Mouse (Mus musculus) megakaryocyte progenitor cell, adult 5-6 weeks (primary cell): Measurements from ENCODE around the gene Rab4b. TPM values are rescaled to one million over a fixed set of nuclear protein-coding genes. Genes with fewer than 3 reads are reported as not detected.
A peak's percentile ranks its signal among the peaks of the same experiment; 100 is the strongest.

ENCODE experiments used
- ATAC-seq: replicated peaks from 2 replicates; pipeline ENCODE4 v1.8.0; 2016; ENCODE audit warnings: mild to moderate bottlenecking, moderate TSS enrichment, inconsistent platforms; ENCODE audit not compliant: poor library complexity
- total RNA-seq, 2 experiments: library from RNA; stranded (forward) in 1 of 2; stranded (reverse) in 1 of 2; fragments of 157-497, 149-512 nt in 1 of 2; fragments of 200-1000 nt in 1 of 2; gene quantifications; 2 replicates each; pipeline versions ENCODE4 v1.2.3 to v1.2.4; 2015 to 2017

The Rab4b gene
- 43.2 and 43.5 TPM in 2 replicates for total RNA-seq (2015)
- 8.5 and 9.8 TPM in 2 replicates for total RNA-seq (2017)

DNA sequence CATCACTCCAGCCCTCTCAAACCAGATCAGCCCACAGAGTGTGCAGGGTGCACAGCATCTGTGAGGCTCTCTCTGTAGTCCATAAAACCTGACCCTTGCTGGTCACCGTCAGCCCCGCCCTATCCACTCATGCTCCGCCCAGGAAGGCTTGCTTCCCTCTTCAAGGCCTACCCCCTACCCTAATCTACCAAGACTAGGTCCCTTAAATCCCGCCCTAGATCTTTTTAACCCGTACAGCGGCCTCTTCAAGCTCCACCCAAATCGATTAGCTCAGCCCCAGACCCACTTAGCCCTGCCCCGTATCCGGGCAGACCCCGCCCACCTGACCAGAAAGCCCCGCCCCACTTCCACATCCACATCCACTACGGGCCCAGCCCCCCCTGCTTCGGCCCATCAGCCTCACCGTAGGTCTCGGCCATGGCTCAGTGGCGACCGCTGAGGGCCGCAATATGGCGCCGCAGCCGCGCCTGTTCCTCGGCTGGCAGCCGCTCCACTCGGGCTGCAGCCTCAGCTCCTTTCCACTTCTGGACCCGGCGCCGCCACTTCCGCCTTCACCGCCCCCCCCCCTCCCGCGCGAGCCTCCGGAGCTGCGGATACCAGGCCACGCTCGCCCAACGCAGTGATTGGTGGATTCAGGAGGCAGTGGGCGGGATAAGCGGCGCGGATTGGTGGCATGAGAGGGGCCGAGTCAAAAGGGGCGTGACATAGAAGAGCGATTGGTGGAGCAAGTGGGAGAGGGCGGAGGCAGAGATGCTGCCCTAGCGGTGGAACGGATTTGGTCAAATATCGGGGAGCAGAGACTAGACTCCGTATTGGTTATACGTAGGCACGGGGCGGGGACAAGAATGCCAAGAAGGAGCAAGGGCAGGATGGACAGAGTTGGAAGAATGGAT is at the start of gene Rab4b:
Gene Rab4b, minus strand, starts transcription at position 573 of the 893 bp plus-strand sequence.
- peak; percentile 91 for ATAC-seq

DNA sequence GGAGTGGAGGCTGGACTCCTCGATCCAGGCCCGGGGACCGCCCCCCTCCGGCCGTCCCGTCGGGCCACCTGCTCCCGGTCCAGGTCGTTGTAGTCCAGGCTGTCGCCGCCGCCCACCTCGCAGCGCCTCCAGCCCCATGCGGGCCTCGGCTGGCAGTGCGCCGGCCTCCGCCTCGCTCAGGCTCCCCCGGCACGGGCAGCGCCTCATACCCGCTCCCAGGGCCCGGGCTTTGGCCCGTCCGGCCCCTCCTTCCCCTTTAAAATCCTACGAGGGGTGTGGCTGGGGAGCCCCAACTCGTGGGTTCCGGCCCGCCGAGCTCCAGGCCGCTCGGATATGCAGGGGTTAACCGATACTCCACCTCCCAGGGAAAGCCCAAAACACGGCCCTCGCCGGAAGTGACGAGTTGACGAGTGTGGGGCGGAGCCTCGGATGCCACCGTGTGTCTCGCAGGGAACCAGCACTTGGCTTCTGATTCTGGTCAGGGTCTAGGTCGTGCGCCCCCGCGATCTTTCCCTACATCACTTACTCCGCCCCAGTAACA is 49.7 kb upstream of the Rab4b start, which contains the start of gene Itpkc:
Gene Itpkc, minus strand, starts transcription at position 381 of the 541 bp plus-strand sequence.
- peak; percentile 80 for ATAC-seq

DNA sequence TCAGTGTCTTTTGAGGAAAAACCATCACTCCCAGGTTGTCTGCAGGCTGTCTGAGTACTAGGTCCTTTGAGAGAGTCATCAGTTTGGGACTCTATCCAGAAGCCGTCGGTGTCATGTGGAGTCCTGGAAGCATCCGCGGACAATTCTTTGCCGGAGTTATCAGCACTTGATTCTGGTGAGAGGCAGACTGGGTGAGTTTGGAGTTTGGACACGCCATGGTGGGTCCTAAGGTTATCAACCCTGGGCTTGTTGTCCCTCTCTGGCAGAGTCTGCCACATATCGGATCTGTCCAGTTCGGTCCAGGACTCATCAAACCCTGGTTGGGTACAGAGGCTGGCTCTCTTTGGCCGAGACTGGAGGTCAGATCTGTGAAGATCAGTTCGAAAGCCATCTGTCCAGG is 49.0 kb upstream of the Rab4b start:
- ATAC-seq, result no peak

DNA sequence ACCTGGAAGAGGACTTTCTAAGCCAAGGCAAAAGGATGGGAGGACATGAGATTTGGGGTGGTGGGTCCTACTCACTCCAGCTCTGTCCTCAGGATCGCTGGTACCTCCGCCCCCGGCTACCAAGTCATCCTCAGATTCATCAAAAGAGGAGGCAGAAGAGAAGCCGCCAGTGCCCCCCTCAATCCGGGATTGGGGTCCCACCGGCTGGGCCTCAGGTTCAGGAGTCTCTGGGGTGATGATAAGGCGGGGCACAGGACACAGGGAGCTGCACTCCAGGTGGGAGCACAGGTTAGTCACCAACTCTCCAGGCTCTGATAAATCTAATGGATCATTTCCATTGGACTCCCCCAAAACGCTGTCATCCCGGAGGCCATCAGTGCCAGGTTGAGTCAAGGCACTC is 48.6 kb upstream of the Rab4b start:
- ATAC-seq, result no peak

DNA sequence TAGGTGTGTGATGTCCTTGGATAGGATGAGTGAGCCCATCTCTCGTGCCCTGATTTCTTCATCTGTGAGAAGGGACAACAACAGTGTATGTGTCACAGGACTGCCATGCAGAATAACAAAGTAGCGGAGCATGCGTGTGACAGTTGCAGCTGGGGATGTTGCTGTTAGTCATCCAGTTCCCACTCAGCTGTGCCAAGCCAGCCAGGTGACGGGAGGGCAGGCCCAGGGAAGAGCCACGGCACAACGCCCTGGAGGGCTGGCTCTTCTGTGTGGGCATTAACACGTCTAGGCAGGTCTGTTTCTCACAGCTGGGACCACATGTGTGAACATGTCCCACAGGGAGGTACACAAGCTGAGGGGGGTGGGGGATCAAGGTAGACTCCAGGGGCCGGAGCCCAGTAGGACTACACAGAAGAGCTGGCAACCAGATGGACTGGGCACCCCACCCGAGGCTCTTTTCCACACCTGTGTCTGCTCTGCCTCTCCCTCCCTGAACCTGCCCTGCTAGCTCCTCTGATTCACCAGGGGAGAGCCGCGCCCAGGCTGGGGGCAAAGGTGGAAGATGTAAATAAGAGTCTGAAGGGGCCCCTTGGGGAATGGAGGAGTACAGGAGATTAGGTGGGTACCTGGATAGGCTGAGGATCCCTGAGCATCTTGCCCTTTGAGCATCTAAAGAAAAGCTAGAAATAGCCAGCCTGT is 46.3 kb upstream of the Rab4b start:
- ATAC-seq, result no peak

DNA sequence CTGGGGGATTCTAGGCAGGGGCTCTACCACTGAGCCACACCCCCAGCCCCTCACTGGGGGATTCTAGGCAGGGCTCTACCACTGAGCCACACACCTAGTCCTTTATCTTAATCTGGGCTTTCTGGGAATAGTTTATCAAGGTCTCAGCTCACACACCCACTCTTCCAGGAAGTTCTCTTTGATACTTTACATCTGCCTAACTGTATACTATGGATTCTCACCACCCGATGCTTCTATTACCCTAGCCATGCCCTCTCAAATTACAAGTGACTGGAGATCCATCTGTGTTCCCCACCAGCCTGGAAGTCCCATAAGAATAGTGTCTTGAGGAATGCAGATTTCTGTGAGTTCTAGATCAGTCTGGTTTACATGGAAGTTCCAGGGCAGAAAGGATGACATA is 43.8 kb upstream of the Rab4b start:
- no peak for ATAC-seq

DNA sequence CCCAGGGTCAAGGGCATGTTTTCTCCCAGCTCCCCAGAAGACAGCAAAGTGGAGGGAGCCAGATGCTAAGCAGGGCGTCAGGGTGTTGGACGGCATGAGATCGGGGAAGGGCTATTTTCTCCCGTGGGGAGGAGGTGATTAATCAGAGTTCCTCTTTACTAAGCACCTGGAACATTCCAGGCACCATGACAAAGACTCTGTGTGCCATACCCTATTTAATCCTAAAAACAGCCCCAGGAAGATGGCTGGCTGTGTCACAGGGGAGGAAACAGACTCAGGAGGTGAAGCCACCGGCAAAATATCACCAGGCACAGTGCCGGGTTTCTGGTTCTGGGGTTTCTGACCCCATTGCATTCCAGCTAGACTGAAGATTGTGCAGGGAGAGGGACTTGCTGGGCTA is 43.2 kb upstream of the Rab4b start:
- no peak for ATAC-seq

DNA sequence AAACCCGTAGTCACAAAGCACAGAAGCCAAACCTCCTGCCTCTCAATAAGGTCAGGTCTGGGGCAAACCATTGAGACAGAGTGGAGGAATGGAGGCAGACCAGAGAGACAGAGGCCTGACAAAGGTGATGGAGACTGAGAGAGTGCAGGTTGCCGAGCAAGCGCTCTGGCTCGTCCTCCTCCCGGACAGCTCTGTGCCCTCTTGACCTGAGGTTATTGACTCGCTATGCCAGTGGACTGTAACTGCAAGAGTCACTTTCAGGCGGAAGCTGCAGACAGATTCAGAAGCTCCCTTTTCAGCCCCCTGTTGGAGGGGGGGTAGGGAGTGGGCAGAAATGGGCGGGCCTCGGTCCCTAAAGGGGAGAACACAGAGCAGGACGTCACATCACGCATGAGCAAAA is 41.2 kb upstream of the Rab4b start:
- no peak for ATAC-seq

DNA sequence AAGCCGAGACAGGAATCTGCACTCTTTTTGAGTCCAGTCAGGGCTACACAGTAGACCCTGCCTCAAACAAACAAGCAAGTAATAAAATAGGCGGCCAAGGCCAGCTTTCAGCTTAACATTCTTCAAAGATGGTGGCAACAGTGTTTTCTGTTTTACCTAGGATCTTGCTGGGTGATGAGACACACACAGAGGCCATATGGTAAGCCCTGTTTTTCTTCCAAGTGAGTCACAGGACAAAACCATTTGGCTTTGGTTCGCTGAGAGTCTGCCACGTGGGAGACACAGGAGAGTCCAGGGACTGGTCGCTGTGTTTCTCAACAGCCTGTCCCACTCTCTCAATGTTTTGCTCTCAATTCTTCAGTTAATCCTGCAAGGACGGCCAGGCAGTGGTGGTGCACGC is 39.9 kb upstream of the Rab4b start:
- no peak for ATAC-seq

DNA sequence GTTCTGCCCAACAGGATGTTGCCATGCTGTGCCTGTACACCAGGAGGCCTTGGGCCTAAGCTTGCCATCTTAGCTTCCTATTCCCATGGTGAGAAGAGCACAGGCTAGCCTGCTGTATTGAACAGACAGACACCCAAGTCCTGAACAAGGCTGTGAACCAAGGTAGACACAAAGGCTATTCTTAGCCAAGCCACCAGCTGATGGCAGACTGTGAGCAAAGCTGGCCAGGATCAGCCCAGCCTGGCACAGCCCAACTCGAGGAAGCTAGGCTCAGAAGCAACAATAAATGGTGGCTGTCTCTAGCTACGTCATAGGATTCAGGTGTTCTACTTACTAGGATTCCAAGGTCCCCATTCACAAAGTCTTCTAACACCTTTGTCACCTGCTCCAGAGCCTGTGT is 33.9 kb upstream of the Rab4b start:
- ATAC-seq, result no peak

DNA sequence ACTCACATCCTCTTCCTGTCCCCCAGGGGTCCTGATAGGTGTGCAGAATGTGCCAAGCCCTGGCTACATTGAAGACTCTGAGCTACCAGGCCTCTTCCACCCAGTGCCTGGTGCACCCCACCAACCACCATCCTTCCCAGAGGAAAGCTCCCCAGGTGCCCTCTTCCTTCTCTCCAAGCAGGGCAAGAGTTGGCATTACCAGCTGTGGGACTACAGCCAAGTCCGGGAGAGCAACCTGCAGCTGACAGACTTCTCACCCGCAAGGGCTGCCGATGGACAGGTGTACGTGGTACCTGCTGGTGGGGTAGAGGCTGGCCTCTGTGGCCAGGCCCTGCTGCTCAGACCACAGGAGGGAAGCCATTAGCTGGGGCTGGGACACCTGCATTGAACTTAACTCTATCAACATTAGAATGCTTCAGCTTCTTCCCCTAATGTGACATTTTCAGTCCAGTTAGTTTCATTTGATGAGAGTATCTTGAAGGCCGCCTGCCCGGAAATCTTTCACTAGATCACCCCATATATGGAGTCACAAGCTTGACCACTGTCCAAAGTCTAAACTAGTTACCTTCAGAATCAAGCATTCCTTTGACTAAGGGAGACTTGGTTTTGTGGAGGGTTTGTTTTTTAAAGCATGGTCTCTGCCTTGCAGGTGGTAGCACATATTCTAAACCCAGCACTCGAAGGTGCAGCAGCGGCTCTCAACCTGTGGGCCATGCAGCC is 25.2 kb upstream of the Rab4b start:
- no peak for ATAC-seq

DNA sequence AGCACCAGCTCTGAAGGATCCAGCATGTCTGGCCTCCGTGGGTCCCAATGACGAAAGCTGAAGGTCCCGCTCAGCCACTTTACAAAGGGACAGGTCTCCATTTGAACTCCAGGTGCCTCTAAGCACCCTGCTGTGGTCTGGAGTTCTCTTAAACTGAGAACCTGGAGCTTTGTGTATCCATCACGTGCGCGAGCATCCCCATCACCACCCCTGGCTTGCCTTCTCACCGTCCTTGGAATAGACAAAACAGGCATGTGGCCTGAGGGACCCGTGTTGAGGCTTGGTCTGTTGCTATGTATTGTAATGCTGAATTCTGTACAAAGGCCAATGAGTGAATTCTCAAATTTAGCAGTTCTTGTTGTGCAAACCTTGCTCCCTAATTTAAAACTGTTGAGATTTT is 20.1 kb upstream of the Rab4b start:
- no peak for ATAC-seq

DNA sequence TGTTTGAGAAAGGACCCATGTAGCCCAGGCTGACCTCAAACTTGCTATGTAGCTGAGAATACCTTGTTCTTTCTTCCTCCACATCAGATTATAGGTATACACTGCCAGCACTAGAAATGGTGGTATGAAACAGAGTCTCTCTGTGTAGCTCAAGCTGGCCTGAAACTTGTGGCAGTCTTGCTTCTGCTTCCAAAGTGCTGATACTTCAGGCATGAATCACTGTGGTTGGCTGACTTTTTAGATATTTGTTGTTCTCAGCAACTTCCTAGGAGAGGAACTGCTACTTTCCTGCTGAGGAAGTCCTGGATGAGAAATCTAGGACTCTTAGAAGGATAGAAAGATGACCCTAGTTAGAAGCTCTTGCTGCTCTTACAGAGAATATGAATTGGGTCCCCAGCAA is 19.7 kb upstream of the Rab4b start:
- no peak for ATAC-seq

DNA sequence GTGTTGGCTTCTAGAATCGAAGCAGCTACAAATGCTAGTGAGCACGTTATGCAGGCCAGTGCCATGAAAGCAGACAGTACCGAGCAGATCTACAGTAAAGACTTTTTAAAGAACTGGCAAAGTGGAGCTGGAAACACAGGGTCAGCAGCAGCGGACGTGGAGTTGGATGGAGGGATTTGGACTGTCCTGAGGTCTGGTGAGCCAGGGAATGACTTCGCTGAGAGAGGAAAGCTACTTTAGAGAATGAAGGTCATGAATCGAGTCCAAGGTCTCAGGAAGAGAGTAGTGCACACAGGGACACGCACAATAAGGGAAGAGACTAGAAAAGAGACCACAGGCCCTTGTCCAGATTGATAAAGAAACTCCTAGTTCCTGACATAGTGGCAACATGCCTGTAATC is 18.9 kb upstream of the Rab4b start:
- ATAC-seq, result no peak

DNA sequence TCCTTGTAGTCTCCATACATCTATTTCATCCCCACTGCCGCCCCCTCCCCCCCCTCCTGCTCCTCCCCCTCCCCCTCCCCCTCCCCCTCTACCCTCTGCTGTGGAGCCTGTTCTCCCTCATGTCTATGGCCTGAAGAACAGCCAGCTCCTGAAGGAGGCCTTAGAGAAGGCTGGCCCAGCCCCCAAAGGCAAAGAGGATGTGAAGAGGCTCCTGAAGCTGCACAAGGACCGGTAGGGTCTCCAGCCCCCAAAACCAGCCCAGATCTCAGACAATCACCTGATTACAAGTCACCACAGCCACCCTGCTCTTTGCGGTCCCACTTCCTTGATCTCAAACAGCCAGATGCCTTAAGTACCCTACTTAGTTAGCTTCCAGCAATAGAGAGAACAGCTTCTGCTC is 18.4 kb upstream of the Rab4b start:
- ATAC-seq, result no peak

DNA sequence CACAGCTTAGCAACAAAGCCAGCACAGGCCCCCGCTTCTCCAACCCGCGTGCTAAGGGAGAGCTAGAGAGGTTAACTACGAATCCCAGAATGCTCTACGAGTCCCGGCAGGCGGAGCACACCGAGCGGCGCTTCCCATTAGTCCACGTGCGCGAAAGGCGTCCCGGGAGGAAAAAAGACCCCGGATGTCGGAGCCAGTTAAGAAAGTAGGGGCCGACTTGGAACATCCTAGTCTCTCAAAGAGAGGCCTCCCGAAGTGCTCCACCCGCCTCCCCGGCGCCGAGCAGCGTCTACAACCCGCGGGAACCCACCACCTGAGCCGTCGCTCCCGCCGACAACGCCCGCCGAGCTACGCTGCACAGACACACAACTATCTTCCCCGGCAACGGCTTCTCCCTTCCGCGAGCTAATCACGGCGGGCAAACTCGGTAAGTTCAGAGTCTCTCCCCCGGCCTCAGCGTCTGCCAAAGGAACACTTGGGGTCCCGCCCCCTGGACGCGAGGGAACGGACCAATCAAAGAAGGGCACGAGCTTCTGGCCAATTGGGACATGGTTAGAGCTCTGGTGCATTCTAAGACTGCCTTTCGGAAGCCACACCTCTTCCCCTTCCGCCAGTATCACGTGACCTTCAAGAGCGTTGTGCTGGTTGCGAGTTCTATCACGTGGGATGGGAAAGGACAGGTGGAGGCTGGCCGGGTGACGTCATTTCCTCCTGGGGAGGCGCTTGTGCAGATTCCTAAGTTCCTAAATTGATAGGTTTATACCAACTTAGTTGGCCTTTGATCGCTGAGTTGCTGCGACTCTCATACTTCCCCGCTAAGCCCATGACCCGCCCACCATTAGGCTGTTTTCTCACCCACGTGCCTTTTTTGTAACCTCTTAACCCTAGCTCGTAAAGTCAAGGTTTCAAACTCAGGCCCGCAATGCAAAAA is 17.2 kb upstream of the Rab4b start, which contains the start of the genes BC024978 and Snrpa:
Gene BC024978, plus strand, starts transcription at position 101 of the 931 bp plus-strand sequence.
Gene Snrpa, minus strand, starts transcription at position 591 of the 931 bp plus-strand sequence.
- ATAC-seq, result peak; percentile 91

DNA sequence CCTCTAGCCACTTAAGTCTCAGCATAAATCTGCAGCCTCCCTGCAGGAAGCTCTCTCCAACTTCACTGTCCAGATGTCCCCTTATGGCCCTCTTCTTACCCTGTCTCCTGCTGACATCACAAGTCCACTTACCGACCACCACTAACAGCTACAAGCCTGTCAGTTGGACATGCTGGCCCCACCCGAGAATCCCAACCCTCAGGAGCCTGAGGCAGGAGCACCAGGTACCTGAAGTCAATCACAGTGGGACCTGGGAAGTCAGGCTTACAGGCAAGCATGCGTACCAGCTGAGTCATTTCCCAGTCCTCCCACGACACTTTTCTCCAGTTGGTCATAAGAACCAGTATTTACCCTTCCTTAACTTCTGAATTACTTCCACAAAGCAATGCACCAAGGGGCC is 15.0 kb upstream of the Rab4b start:
- ATAC-seq, result no peak

DNA sequence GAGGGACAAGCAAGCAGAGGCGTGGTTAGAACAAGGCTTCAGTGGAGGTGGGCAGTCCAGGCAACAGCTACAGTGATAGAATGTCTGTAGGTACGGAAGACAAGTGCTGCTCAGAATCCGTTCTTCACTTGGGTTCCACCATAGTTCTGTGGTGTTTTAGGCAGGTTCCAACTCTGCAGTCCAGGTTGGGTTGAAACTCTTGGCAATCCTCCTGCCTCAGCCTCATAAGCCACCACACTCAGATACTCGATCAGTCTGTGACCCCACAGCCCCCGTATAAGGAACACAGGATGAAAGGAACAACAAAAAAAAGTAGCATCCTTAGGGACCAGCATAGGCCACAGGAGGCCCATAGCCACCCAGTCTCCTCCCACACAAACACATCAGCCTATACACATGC is 13.7 kb upstream of the Rab4b start:
- no peak for ATAC-seq

DNA sequence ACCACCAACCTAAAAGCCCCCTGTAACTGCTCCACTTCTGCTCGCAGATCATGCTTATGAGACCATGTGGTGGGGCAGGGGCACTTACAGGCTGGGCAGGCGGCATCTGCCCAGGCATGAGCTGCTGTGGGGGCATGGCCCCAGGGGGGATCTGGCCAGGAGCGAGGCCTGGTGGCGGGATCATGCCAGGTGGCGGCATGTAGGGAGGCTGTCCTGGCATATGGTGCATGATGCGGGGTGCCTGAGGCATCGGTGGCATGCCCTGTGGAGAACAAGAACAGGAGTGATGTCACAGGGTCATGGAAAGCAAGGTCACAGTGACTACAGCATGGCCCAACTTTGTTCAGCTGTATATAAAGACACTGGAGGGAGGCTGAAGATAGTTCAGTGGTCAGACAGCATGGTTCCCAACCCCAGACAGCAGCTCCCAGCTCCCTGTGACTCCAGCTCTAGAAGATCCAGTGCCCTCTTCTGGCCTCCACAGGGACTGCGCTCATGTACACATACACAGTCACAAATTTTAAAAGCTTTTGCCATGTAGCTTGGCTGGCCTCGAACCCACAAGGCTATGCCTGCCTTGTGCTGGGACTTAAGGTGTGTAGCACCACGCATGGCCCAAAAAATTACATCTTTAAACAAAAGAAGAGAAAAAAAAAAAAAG is 10.7 kb upstream of the Rab4b start:
- peak; percentile 38; the same call in 1 of the 2 replicates for ATAC-seq
